Mouse (Mus musculus): ENCODE measurements at regions not wholly inside any gene's neighbourhood (a gene's known extent, or its start where the extent isn't known, plus 50 kb on each side); places are given as distances from the start of the nearest gene placed in this dataset.

DNA sequence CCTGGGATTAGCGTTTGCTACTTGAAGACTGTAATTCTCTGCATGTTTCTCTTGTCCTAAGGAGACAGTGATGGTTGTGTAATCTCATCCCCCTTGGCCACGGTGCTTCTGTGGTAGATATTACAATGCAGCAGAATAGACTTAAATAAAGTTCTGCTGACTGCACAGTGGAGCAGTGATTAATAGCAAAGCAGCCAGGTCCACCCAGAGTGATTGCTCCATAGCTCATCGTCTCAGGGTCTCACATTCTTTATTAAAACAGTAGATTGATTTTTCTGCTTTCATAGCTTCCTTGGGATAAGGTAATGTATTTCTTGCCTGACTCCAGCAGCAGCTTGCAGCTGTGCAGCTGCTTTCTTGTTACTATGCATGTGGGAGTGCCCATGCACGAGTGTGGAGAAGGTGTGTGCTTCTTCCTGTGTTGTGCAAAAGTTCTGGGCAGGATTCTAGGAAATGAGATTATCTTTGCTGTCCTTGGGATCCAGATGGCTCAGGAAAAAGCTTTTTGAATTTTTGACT is 169.9 kb upstream of the Plppr1 start:
- DNase-seq = no peak

DNA sequence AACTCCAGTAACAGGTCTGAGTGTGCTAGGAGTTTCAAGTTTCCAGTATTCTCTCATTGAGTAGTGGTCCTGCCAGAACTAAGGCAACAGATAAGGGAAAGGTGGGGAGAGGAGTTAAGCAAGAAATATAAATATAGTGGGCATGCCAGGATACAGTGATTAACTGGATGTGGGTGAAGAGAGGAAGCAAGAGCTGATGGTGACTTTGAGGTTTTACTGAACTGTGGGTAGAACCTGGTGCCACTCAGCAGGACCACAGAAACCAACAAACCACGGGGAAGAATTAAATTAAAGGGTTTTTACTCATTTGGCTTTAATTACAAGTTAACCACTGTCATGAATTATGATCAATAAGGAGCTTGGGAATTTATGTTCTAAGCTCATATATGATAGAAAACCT is 154.5 kb upstream of the Plppr1 start:
- DNase-seq = no peak

DNA sequence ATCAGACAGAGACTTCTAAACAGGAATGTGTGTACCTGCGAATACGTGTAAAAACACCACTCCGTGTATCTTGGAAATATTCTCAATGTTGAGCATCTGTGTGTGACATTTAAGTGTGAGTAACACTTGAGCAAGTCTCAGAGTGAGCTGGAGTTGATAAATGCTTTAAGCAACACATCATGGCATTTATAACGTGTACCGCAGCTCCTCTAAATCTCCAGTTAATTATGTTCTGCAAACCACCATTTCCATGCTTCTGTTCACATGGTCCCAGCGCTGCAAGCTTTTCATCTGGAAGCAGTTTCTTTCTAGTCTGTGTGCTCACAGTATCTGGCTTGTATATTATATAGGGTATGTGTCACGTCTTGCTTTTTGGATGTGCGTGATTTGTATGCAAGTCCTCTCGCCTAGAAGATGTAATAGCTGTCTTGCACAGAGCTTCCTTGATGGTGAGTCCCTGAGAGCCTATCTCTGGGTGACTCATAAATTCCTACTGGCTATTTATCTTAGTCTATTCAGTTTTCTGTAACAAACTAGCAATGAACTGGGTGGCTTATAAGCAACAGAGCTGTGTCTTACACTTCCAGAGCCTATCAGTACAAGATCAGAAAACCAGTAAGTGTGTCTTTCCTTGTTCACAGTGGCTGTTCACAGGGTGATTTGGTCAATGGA is 153.7 kb upstream of the Plppr1 start:
- no peak for DNase-seq

DNA sequence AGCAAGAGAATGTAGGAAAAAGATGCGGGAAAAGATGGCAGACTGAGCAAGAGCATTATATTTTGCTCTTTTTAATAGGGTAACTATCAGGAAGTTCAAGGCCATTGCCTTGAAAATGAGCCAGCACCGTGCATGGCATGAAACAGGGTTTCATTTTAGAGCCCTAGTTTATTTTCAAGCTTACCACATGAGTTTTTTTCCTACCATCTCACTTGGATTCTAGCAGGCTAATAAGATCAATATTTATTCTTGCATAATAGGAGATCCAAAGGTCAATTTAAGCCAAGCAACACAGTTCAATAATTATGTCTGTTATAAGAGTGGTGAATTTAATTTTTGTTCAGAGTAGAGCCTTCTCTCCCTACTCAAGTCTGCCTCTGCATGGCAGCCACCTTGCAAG is 149.9 kb upstream of the Plppr1 start:
- no peak for DNase-seq

DNA sequence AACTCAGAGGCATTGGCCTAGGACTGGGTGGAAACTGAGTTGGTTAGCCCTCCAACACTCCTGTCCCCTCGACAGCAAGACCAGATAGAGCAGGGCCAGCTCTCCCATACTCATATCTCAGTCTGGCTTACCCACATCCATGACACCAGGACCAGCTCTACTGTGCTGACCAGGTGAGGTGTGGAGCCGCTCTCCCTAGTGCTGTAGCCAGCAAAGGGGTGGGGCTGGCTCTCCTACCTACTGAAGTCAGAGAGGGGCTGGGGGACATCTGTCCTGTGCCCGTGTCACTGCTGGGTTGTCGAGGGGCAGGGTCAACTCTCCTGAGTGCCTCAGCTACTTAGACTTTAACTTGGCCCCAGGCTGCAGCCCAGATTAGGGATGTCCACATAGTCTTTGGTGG is 145.8 kb upstream of the Plppr1 start:
- DNase-seq = no peak

DNA sequence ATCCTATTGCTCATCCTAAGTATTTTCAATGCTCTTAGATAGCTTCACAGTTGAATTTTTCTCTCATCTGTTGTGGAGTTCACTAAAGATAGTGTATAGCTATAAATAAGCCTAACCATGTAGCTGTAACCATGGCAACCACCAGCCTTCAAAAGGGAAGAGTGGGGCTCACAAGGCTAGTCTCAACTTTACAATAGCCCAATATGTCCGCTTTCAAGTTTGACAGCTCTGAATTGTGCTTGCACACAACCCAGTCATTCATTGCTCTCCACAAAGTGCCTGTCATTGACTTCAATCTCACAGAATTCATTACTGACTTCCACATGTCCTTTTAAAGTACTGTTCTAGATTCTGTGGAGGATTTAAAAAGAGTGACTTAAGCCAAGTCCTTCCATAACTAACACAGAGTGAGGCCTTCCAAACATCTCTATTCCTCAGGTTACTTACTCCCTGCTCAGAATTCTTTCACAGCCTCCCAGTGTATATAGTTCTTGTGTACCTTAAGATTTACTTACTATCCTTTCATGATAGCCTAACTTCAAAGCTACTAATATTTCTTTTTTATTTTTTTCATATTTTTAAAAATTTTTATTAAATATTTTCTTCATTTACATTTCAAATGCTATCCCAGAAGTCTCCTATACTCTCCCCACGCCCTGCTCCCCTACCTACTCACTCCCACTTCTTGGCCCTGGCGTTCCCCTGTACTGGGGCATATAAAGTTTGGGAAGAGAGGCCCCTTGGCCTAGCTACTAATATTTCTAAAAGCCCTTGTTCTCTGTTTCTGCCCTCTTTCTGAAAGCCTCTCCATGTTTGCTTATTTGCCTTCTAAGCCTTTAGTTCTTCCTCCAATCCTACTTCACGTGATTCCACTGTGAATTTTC is 134.3 kb upstream of the Plppr1 start:
- no peak for DNase-seq

DNA sequence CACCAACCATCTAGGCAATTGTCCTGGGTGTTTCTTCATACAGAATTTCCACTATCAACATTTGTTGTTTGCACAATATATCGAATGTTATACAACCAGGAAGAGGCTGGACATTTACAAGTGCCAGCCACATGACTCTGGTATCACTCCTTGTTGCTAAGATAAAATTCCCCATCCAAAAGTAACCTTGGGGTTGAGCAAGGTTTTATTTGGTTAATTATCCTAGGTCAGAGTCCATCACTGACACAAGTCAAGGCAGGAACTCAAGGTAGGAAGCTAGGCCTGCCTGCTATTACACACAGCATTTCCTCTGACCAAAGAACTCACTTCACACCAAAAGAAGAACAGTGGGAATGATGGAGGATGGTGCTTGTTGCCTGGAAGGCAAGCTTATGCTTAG is 120.7 kb upstream of the Plppr1 start:
- DNase-seq = no peak

DNA sequence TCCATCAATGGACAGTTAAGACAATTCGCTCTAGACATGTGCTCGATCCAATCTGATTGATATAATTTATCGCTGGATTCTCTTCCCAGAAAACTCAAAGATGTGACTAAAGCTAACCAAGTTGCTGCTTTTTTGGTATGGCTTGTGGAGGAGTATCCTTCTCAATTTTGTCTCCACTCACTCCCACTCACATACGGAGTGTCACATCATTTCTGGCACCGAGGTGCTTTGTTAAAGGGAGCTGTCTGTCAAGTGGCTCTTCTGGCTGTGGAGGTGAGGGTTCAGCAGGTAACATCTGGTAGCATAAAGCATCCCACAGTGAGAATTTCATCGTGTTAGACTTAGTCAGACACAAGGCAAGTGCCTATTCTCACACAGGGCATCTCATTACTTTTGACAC is 120.2 kb upstream of the Plppr1 start:
- DNase-seq = no peak

DNA sequence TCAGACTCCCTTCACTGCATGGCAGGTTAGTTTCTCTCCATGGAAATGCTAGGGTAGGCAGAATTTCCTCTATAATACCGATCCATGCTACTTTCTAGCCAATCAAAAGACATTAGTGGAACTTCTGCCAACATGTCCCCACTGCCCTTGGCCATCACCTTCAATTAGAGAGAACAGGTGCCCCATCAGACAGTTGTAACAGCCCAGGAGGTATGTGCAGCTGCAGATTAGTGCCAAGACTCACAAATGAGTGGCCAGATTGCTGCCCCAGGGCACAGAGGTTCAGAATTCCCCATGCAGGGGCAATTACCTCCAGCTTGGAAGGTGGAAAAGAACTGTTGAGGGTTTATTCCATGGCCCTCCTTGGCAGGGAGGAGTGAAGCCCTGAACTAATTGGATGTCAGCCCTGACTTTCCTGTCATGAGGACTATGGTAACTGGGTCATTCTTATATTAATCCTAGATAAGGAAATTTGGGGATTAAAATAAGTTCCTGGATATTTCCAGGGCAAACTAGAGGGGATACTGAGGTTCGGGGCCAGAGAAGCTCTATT is 113.7 kb upstream of the Plppr1 start:
- DNase-seq = no peak

DNA sequence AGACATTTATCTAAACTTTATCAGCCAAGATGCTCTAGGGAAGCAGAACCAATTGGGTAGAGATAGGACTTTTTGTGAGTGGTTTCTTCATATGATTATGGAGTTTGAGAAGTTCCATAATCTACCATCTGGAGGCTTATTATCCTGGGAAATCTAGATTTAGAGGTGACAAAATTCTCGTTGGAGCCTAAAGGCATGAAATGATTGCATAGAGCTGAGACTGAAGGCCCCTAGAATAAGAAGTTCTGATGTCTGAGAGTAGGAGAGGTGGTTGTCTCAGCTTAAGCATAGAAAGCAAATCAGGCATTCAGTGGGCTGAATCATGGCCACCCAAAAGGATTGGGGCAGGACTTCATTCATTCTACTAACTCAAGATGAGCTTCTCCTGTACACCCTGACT is 106.1 kb upstream of the Plppr1 start:
- no peak for DNase-seq

DNA sequence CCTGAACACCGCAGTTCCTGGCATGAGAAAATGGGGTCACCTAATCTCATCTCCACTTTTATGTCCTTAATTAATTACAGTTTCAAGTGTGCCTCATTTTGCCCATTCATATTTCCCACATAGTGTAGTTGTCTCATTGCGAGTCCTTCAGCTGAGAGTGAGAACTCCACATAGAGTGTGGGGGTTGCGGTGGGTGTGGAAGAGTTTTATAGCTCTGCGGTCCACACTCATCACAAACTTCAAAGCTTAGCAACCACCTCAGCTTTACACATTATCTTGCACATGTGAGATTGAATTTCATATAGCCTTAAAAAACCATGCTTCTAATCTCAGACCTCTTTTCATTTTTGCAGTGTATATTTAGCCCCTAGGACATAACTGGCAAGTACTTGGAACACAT is 83.3 kb upstream of the Plppr1 start:
- DNase-seq = no peak

DNA sequence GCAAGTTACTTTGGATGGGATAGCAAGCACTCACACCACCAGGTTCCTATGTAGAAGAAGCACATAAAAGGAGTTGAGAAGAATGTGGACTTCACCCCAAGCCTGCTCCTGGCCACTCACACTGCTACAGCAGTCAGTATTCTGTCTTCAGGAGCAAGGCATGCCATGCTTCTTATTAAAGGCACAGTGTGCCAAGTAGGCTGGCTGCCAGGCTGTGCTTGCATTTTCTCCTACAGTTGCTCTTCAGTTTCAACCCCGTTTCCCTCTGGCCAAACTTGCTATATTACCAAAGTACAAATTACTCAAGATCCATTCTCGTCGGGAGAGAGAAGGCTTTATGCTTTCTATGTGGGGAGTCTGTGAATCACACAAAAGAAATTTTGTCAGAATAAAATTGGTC is 67.1 kb upstream of the Plppr1 start:
- no peak for DNase-seq
